Mouse (Mus musculus): ENCODE measurements around the gene Ppp1r12a.
"Not testable (repeated sequence)": the region's sequence is repeated elsewhere in the genome, so short reads cannot be mapped to it uniquely, and the experiment has no call there.

Ppp1r12a gene

DNA sequence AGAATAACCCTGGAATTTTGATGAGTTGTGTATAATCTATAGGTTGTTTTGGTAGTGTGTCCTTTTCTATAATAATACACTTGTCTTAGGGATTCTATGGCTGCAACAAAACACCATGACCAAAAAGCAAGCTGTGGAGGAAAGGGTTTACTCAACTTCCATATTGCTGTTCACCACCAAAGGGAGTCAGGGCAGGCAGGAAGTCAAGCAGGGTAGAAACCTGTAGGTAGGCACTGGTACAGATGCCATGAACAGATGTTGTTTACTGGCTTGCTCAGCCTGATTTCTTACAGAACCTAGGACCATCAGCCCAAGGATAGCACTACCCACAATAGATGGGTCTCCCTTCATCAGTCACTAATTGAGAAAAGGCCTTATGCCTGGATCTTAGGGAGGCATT, 41.4 kb downstream of the Ppp1r12a start:
- no peak for DNase-seq

GRCm38 (mm10) chr10:108209396-108209795, 47.4 kb downstream of the Ppp1r12a start:
- DNase-seq: no peak

DNA sequence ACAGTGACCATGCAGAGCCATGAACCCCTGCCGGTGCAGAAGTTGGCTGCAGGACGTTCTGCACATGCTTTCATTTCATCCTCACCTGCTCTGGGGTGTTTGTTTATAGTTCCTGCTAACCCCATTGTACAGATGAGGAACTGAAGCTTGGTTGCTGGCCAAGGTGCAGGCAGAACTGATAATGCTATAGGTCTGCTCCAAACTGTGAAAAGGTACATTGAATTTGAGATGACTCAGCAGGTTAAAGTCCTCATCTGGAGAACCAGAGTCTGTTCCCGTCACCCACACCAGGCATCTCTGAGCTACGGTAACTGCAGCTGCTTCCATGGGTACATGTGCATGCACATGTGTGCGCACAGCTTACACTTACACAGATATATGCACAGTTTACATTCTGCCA, 62.4 kb downstream of the Ppp1r12a start:
- no peak for DNase-seq

DNA sequence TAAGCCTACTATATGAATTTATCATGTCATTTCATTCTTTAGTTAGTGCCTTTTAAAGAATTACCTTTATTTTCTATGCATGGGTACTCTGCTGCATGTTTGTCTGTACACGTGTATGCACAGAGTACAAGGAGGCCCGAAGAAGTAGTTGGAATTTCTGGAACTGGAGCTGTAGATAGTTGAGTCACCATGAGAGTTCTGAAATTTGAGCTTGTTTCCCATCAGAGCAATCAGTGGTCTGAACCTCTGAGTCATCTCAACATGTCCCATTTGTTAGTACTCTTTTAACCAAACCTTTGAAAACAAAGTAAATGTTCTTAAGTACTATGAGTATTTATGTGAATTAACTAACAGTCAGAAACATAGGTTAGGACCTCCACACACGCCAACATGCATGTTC, 75.1 kb downstream of the Ppp1r12a start:
- DNase-seq: no peak

- no peak for DNase-seq
Measured at GRCm38 (mm10) chr10:108239061-108239460, 77.1 kb downstream of the Ppp1r12a start.

- no peak for DNase-seq
Measured at GRCm38 (mm10) chr10:108250710-108251109, 88.7 kb downstream of the Ppp1r12a start.

DNA sequence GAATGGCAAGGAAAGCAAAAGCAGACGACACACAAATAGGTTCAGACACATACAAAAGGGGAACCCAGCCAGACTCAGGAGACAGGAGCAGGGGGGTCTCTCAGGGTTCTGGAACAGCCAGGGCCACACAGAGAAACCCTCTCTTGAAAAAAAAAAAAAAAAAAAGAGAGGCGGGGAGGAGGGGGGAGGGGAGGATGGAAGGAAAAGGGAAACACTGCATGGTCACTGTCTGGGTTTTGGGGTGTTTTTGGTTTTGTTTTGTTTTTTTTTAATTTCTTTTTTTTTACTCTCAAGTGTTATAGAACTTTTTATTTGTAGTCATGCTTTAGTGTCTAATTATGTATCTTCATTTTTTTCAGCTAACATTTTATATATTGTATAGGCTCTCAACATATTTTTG, 89.2 kb downstream of the Ppp1r12a start:
- DNase-seq: no peak

GRCm38 (mm10) chr10:108255812-108256376, 93.9 kb downstream of the Ppp1r12a start:
- no peak for DNase-seq

DNA sequence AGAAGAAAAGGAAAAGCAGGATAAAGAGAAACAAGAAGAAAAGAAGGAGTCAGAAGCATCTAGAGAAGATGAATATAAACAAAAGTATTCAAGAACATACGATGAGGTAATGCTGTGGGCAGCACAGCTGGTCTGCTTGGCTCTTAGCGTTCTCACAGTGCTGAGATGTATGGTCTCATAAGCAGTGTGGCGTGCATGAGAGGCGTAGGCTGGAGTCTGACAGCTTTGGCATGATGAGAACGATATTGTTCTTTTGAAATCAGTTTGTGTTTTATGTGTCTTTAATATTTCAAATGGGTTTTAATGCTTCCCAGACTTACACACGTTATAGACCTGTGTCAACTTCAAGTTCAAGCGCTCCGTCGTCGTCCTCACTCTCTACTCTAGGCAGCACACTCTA, 98.9 kb downstream of the Ppp1r12a start:
- no peak for DNase-seq

- DNase-seq: no peak
Measured at GRCm38 (mm10) chr10:108264641-108265040, 102.6 kb downstream of the Ppp1r12a start.

DNA sequence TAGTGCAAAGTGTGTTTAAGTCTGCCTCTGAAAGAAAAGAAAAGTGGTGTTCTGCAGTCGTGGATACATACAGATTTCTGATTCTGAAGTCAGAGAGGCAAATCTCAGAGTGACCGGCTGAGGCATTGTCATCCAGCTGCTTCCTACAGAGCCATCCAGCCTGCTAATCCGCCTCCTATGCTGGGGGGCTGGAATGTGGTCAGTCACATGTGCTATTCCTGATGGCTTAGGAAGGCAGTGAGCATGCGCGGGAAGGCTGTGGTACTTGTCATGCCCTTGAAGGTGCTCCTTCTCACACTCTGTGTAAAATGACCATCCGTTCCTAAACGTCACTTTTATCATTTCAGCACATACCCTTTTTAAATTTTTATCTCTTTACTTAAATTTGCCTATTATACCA, 109.2 kb downstream of the Ppp1r12a start:
- no peak for DNase-seq

DNA sequence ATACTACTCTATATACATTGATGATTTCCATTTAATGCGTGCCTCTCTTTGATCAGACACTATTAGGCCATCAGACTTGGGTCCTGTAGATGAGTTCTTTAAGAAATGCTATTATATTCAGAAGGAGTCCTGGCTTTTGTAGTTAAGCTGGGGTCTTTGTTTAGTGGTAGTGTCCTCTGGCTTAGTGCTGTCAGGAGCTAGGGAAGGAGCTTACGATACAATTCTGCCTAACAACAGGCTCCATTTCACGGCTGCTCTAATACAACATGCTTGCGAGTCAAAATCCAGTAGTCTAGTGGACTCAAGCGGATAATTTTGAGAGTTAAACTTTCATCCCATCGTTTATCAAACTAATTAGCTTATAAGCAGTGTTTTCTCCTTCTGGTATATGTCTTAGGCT, 114.7 kb downstream of the Ppp1r12a start:
- DNase-seq: no peak

GRCm38 (mm10) chr10:108277198-108277597, 115.2 kb downstream of the Ppp1r12a start:
- no peak for DNase-seq

DNA sequence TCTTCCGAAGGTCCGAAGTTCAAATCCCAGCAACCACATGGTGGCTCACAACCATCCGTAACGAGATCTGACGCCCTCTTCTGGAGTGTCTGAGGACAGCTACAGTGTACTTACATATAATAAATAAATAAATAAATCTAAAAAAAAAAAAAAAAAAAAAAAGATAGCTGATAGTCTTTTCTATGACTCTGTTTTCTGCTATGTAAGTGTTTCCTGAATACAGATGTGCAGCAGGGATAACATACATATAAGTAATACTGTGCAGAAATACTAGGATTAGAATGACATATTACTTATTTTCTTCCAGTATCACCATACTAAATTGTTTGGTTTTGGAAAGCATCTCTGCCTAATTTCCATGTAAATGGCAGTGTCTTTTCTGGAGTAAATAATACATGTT, 119.1 kb downstream of the Ppp1r12a start:
- DNase-seq: not testable (repeated sequence)

GRCm38 (mm10) chr10:108282351-108282750, 120.4 kb downstream of the Ppp1r12a start:
- DNase-seq: no peak

GRCm38 (mm10) chr10:108283418-108283817, 121.4 kb downstream of the Ppp1r12a start:
- no peak for DNase-seq

DNA sequence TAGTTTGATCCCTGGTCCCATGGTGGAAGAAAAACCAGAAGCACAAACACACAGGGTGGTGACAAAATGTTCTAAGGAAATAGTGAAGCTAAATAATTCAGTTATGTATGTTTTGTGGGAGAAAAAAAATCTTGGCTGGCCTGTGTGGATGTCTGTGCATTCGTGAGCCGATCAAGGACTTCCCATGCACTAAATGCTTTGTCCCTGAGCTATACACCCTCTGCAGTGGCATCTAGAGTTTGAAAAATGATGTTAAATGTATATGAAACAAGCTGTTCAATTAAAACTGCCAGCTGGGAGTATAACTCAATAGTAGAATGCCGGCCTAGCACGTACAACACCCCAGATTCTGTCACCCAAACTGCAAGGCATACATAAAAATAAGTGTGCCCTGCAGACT, 121.8 kb downstream of the Ppp1r12a start:
- DNase-seq: no peak

DNA sequence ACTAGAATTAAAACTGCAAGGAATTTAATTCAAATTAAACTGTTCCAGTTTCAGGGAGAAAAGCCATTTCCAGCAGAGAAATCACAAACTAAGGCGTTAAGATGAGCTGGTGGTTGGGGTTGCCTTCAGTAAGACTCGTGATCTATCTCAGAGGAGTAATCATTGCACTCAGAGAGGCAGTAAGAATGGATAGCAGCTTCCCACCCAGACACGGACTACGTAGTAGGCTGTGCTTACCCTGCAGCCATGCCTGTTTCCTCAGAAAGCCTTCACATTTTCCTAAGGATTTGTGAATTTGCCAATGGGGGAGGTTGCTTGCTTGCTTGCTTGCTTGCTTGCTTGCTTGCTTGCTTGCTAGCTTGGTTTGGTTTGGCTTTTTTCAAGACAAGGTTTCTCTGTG, 122.5 kb downstream of the Ppp1r12a start:
- no peak for DNase-seq

DNA sequence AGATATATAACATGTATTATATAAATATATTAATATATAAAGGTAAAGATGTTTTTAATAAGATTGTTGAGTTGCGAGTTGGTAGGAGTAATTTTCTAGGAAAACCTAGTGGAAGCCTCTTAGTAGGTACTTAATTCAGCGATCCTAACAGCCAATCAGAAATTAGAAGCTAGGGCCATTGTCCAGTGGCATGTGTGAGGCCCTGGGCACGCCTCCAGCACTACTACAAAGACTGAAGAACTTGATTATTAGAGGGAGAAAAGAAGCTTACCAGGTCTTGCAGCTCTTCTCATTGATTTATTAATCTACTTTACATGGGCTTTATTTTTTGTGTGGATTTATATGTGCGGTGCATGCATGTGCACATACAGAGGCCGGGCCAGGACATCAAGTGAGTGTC, 123.0 kb downstream of the Ppp1r12a start:
- DNase-seq: no peak

DNA sequence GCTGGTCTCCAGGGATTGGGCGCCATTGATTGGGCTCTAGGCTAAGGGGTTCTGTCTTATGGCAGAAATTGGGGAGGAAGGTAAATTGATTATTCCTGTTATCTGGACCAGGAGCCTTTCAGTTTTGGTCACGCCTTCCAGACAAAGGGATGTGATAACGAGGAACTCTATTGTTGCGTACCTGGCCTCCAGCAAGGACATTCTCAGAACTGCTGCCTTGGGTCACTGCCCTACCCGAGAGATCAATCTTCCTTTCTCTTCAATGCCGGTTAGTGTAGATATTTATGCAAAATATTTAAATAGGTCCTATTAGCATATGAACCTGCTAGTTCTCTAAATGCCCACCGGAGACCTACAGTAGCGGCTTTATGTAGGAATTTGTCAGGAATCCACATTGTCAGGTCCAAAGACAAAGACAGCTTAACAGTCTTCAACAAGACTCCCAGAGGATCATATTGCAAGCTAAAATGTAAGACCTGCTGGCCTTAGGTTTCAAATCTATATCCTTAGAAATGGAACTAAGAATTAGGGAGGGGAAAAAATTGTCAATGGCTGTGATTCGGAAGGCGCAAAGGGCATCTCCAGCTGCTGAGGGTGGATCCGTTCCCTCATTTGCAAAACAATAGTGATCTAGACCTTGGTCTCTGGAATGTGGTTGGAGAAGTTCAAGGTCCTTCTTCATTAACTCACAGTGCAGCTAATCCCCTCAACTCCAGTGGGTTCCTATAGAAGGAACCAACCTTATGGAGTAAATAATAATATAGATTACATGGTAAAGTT, 124.9 kb downstream of the Ppp1r12a start:
- DNase-seq: no peak

- DNase-seq: no peak
Measured at GRCm38 (mm10) chr10:108287438-108287801, 125.4 kb downstream of the Ppp1r12a start.

DNA sequence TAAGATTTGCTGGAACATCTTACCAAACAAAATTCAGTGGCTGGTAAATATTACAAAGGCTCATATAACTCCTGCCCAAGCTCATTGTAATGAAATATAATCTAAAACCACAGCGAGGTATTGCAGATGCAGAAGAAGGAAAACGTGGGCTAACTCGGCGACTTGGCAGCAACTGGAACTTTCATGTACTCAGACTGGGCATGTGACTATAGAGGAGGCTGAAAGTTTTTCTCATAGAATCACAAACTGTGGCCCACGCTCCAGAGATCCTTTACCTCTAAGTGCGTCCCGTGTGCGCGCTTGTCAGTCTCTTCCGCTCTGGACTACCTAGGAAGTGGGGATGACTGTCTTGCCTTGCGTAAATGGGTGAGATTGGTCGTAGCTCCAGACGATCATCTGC, 128.1 kb downstream of the Ppp1r12a start:
- DNase-seq: no peak

- no peak for DNase-seq
Measured at GRCm38 (mm10) chr10:108291688-108292471, 129.9 kb downstream of the Ppp1r12a start.

DNA sequence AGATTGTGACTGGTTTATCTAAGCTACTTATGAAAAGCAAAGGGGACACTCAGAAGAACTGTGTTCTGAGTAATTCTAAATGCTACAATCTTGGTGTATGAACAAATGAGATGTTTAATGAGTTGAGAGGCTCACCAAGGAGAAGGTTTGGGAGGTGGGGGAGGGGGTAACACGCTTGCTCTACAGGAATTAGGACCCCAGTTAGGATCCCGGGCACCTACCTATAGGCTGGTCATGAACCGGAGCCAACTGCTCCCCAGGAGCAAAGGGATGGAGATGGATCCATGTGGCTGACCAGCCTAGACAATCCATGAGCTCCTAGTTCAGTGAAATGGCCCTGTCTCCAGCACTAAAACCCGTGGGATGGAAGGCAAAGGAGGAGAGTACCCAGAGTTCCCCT, 130.7 kb downstream of the Ppp1r12a start:
- no peak for DNase-seq
